Mouse (Mus musculus) myocyte (in vitro differentiated cells): ENCODE data around the gene Numa1.

Experiments
- CEBPB ChIP-seq: IDR thresholded peaks from 2 replicates; pipeline ENCODE4 v1.6.1; 2011; ENCODE audit warnings: mild to moderate bottlenecking, moderate library complexity; ENCODE audit not compliant: poor library complexity, insufficient read depth, severe bottlenecking
- E2F4 ChIP-seq: IDR thresholded peaks from one replicate; pipeline ENCODE4 v1.6.1; 2011; ENCODE audit warnings: mild to moderate bottlenecking, control low read depth, moderate library complexity; ENCODE audit not compliant: insufficient read depth
- MAX ChIP-seq: IDR thresholded peaks from one replicate; pipeline ENCODE4 v1.6.1; 2011; ENCODE audit warnings: low read depth, mild to moderate bottlenecking, control low read depth
- MYOD1 ChIP-seq, 3 experiments: IDR thresholded peaks; one replicate each; pipeline ENCODE4 v1.6.1; 2011; ENCODE audit warnings: control low read depth in 2 of 3, low read depth in 2 of 3, mild to moderate bottlenecking in 2 of 3, moderate library complexity in 1 of 3; ENCODE audit not compliant: insufficient read length in 2 of 3, control insufficient read depth in 1 of 3
- MYOG ChIP-seq, 3 experiments: IDR thresholded peaks; one replicate each; pipeline ENCODE4 v1.6.1; 2011; ENCODE audit warnings: control low read depth in 2 of 3, low read depth in 2 of 3, mild to moderate bottlenecking in 2 of 3; ENCODE audit not compliant: insufficient read length in 2 of 3, control insufficient read depth in 1 of 3, insufficient read depth in 1 of 3
- POLR2A ChIP-seq: IDR thresholded peaks from one replicate; pipeline ENCODE4 v1.6.1; 2011; ENCODE audit warnings: low read depth, mild to moderate bottlenecking, control low read depth, moderate library complexity; ENCODE audit not compliant: insufficient read length
- POLR2AphosphoS2 ChIP-seq: IDR thresholded peaks from one replicate; pipeline ENCODE4 v1.6.1; 2011; ENCODE audit warnings: low read depth, control low read depth; ENCODE audit not compliant: insufficient read length
- REST ChIP-seq: IDR thresholded peaks from one replicate; pipeline ENCODE4 v1.6.1; 2011; ENCODE audit warnings: mild to moderate bottlenecking, control low read depth, moderate library complexity; ENCODE audit not compliant: insufficient read depth, insufficient read length
- TCF12 ChIP-seq: IDR thresholded peaks from one replicate; pipeline ENCODE4 v1.6.1; 2011; ENCODE audit warnings: mild to moderate bottlenecking, control low read depth; ENCODE audit not compliant: poor library complexity, insufficient read depth, severe bottlenecking
- TCF3 ChIP-seq: IDR thresholded peaks from one replicate; pipeline ENCODE4 v1.6.1; 2011; ENCODE audit warnings: low read depth, control low read depth; ENCODE audit not compliant: insufficient read length
- USF1 ChIP-seq: IDR thresholded peaks from one replicate; pipeline ENCODE4 v1.6.1; 2011; ENCODE audit warnings: low read depth, mild to moderate bottlenecking, control low read depth, moderate library complexity

DNA sequence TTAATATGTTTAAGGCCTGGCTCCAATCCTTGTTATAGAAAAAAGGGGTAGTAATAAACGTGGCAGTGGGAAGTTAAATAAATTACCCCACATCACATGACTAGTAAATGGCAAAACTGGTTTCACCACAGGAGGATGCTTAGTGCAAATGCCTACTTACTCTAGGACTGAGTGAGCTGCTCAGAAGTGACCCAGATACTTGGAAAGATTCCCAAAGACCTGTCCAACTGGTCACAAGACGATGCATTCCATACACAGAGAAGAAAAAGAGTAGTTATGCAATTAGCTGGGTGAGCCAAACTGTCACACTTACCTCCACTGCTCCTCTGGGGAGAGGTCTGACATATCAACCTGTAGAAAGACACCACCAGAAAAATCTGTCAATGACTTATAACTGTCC is 108.4 kb downstream of the Numa1 start:
- TF ChIP-seq E2F4 (no peak), POLR2A (no peak), REST (no peak), POLR2AphosphoS2 (no peak), MAX (no peak), MYOD1 (IDR thresholded peaks at IDR 0.05; ENCODE audit: control insufficient read depth in 1 of 3, insufficient read length in 2 of 3, low read depth in 2 of 3) (no peak), USF1 (no peak), TCF3 (no peak), TCF12 (no peak), CEBPB (no peak), MYOG (IDR thresholded peaks at IDR 0.05; ENCODE audit: control insufficient read depth in 1 of 3, insufficient read depth in 1 of 3, insufficient read length in 2 of 3, low read depth in 2 of 3) (no peak)
